Mouse (Mus musculus) cerebellum, postnatal 14 days (tissue): ENCODE data around the gene Itprid2.
"Not testable (repeated sequence)": the region's sequence is repeated elsewhere in the genome, so short reads cannot be mapped to it uniquely, and the experiment has no call there.

Experiments
- DNase-seq, 2 experiments: peaks; one replicate each; pipeline ENCODE4 v3.0.0; 2021; ENCODE audit warnings: mixed read lengths in 2 of 2

Itprid2 gene

DNA sequence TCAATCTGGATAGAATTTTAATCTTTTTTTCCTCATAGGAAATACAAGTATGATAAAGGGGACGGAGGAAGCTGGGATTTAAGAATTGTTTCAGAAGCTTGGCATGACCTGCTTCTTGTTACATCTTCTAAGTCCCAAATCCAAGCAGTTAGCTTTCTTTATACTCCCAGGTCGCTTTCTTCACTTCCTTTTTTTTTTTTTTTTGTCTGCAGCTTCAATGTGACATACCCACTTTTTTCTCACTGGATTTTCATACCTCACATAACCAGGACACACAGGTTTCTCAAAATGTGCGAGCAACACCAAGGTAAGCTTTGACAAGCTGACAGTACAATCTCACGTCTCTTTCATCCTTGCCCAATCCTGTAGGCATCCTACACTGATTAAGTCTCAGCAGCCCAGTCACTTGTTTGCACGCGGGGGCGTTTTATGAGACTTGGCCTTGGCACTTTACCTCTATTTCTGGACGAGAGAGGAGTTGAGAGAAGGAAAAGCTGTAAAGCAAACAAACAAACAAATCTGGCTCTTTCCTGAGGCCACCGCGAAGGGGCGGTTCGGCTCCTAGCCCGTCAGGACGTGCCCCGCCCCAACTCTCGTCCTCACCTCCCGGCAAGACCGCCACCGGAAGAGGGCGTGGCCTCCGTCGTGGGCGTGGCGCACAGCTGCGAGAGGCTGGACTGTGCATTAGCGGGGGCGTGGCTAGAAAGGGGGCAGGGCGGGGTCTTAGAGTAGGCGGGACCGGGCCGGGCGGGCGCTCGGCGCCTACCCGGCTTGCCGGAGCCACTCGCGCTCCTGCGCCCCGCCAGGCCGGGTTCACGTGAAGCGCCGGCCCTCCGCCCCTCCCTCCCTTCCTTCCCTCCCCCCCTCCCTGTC is at the start of gene Itprid2:
Gene Itprid2 (plus strand): TSS at position 825 of the 873 bp plus-strand sequence.
- peak; percentile 99 for DNase-seq

DNA sequence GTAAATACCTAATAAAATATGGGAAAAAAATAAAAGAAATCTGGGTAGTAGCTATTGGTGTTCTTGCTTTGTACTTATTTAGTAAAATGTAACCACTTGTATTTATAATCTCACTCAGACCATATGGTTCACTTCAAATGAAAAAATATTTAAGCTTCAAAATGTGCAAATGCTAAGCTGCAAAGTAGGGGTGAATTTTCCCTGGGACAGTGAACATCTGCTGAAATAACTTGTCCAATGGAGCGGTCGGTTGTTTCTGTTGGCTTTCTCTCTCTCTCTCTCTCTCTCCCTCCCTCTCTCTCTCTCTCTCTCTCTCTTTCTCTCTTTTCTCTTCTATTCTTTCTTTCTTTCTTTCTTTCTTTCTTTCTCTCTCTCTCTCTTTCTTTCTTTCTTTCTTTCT is 39.0 kb upstream of the Itprid2 start:
- DNase-seq, result no peak

DNA sequence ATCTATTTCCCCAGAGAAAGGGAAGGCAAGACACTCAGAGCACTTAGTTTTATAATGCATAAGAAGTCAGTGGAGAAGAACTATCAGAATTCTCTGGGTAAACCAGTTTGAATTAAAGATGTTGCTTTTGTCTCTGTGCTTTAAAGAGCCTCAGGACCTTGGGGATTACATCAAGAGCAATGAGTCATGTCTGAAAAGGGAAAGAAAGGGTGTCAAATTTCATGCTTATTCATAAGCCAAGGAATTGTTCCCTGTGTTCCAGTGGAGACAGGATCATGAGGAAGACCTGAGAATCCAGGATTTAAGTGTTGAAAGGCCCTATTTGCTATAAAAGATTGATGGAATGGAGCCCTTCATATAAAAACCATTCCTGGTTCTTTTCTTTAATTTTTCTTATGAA is 38.1 kb upstream of the Itprid2 start:
- no peak for DNase-seq

DNA sequence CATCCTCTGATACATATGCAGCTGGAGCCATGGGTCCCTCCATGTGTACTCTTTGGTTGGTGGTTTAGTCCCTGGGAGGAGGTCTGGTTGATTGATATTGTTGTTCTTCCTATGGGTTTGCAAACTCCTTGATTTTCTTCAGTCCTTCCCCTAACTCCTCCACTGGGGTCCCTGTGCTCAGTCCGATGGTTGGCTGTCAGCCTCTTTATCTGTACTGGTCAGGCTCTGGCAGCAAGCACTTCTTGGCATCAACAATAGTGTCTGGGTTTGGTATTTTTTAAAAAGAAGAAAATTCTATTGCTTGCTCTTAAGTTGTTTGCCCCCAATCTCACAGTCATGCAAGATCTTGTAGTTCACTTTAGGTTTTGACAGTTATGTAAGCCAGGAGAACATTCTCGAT is 34.0 kb upstream of the Itprid2 start:
- DNase-seq, result not testable (repeated sequence)

- peak; percentile 35 to 40 for DNase-seq
Measured at GRCm38 (mm10) chr2:79601691-79602116, 33.4 kb upstream of the Itprid2 start.

- peak in 1 of 2 experiments; percentile 2 for DNase-seq
Measured at GRCm38 (mm10) chr2:79602306-79602705, 32.8 kb upstream of the Itprid2 start.

GRCm38 (mm10) chr2:79603363-79603762 is 31.8 kb upstream of the Itprid2 start:
- DNase-seq, result no peak

GRCm38 (mm10) chr2:79606033-79606432 is 29.1 kb upstream of the Itprid2 start:
- no peak for DNase-seq

DNA sequence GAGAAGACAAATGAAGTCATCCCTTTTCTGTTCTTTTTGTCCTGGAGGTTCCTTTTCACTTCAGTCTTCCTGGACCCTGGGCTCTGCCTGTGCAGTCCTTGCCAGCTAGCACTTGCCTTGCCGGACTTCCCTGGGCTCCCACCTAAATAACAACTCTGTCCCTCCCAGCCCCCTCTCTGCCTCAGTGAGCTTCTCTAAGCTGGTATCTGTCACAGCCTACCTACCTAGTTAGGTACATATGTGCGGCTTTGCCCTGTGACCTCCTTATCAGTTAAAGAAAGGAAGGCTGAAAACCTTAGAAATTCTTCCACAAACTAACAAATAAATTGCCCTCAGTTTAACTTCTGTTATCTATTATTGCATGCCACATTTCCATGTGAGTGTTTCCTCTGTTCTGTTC is 28.0 kb upstream of the Itprid2 start:
- DNase-seq, result no peak

DNA sequence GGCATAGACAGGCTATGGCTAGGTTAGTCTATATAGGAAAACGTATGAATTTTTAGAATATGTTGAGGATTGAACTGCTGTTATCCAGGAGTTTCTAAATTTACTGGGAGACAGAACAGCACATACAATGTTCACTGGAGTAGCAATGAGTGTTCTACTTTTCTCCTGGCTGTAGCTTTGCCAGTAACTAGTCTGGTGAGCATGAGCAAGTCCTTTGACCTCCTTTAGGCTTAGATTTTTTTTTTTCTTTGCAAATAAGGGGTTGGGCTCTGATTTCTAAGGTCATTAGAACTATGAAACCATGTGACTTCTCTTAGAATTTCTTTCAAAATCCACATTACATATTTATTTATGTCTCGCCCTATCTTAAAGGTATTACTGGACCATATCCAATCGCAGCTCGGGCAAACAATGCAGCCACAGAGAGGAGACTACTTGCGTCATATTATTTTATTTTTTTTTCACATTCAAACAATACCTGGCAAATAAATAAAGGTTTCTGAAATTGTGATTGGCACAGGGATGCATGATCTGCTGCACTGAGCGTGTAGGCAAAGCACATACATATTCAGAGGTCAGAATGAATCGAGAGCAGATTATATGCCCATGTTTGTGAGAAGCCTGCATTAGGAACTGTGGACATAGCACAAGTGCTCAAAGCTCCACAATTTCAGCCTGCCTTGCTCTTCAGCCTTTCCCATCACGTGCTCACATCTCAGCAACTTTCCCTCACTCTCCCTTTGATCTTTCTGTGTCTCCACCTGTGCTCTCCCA is 26.7 kb upstream of the Itprid2 start:
- DNase-seq, result no peak

GRCm38 (mm10) chr2:79610894-79611293 is 24.3 kb upstream of the Itprid2 start:
- DNase-seq, result no peak

DNA sequence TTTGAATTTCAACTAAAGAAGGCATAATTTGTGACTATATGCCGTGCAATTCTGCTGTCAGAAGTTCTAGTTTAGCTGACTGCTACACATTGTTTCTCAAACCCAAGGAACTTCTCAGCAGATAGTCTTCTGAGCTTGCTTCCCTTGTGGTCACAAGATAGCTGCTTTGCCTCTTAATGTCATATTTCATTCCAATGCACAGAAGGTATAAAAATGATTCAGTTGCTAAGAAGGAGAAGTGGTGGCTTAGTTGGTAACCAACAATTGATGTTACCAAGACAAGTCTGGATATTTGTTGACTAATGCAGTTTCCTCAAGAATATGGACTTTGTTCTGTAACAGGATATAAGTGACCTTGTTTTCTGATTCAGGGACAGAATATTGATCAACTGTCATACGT is 17.0 kb upstream of the Itprid2 start:
- DNase-seq, result no peak

DNA sequence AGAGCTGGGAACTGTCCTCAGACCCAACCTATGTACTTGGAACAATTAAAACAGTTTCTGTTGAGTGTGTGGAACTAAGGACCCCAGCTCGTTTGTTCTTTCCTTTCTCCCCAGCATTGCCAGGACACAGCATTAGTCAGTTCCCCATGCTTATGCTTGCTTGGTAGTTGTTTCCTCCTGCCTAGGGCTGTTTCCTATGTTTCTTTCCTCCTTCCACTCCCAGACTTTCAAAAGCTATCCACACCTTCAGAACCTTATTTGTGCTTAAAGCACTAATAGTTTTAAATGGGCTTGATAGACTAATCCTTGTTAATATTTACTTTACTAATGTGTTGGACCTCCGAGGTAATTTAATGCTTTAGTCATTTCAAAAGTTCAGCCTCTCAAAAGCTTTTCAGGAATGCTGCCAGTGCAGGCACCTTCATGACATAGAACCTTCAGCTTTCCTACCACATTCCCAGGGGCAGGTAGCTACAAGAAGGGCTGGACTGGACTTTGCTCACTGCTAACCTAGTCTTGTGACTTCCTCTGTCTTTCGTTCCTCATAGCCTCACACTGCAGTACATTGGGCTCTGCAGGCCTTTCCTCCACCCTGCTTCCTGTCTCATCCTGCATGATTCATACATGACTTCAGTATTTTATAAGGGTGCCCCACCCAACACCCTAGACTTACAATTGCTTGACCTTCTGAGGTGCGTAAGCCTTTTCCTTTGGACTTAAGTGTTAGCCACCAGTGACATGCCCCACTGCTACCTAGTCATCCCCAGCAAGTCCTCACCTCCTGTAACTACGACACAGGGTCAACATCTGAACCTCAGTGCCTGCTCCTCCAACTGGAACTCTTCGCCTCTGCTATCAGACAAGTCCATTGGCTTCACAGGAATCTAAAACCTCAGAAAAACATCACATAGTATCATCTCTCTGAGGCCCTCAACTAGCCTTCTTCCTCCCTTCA is 16.3 kb upstream of the Itprid2 start:
- DNase-seq, result no peak

- DNase-seq, result no peak
Measured at GRCm38 (mm10) chr2:79623256-79623655, 11.9 kb upstream of the Itprid2 start.

DNA sequence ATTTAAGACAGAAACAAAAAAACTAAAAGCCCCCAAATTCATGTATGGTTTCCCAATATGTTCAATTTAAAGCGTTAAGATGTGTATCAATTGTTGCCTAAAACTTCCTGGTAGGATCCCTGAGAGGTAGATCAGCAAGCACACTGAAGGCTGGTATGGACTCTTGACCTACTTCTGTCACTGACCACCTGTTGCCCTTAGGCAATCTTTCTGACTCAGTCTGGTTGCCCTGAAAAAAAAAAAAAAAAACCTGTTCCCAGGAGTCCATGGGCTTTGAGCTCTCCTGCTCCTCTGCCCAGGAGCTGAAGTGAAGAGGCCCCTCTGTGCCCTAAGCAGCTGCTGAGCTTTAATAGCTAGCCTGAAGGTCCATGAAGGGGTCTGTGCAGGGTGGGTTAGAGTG is 7.5 kb upstream of the Itprid2 start:
- DNase-seq, result no peak

DNA sequence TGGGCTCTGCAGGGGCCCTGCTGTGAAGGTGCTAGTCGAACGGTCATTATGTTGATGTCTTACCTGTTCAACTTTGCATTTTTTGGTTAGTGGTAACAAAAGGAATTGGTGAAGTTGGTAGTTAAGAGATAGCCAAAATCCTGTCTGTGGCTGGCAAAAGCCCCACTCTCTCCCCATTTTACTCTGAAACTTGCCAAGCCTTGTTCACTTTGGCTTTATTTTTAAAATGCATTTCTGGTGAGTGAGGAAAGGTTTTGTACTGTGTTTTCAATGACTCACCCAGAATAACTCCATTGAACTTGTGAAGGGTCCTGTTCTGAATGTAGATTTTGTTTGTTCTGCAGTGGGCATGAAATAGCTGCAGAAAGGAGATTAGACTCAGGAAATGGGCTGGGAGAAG is 4.9 kb upstream of the Itprid2 start:
- no peak for DNase-seq

- peak; percentile 79 to 83 for DNase-seq
Measured at GRCm38 (mm10) chr2:79635426-79636291, 507 bp downstream of the Itprid2 start.

GRCm38 (mm10) chr2:79638924-79639323 is 3.8 kb downstream of the Itprid2 start:
- DNase-seq, result no peak

DNA sequence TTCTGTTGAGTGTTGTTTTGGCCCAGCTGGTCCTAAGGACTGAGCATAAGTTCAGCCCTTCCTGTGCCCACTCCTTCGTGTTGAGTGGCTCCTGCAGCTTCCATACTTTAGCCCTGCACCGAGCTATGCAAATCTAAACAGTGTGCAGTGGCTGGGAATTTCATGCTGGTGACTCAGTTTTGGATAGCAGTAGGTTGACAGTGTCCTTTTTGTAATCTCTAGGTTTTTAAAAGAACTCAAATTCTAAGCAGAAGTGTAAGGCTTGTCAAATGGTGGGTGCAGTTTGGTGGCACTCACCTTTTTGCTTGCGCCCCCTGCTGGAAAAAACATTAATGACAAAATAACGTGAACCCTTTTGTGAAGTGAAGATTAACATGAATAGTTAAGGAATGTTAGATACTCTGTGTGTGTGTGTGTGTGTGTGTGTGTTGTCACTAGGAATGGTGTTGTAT is 11.1 kb downstream of the Itprid2 start:
- peak; percentile 83 to 84 for DNase-seq

DNA sequence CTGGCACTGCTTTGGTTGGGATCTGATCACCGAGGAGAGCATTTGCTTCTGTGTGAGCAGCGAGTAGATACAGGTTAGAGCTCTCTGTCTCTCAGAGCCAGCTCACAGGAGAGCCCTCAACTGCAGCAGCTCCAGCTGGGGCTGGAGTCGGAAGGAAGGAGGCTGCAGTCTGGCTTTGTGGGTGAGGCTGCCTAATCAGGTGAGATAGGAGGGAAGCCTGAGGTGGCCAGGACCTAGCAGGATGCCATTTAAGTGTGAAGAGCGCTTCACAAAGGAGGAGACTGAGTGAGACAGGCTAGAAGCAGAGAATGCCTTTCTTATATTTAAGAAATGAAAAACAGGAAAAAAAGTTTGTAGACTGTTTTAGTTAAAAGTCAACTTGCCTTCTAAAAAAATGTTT is 11.9 kb downstream of the Itprid2 start:
- no peak for DNase-seq

DNA sequence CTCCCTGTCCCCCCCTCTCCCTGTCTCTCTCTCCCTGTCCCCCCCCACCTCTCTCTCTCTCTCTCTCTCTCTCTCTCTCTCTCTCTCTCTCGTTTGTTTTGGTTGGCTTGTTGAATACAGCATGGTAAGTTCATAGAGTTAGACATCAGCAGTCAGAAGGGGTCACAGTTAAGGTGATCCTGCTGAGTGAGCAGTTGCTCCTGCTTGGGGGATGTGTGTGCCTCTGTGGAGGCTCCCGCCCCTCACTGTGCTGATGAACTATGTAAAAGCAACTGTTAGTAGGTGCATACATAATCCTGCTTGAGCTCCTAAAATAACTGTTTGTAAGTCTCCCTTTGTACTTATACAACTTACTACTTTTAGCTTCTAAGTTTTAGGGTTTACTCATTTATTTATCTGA is 12.6 kb downstream of the Itprid2 start:
- no peak for DNase-seq

DNA sequence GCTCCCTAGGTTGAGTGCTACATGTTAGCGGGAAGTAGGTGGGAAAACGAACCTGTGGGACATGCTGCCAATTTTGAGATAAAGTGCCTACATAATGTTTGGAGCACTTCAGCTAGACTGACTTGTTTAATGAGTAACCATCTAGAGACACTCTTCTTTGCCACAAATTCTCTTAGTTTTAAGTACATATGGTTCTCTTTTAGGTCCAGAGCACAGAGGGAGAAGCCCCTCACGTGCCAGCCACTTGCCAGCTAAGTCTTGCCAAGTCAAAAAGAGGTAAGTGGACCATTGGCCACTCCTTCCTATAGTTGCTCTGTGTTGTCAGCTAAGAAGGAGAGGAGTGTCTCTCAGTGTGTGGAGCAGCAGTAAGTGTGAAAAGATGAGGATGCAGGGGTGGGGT is 16.0 kb downstream of the Itprid2 start:
- no peak for DNase-seq
